Mouse (Mus musculus) granulocyte monocyte progenitor cell, adult 5-6 weeks (primary cell): ENCODE measurements around the gene Cd4. TPM values are rescaled to one million over a fixed set of nuclear protein-coding genes. Genes with fewer than 3 reads are reported as not detected.
A peak's percentile ranks its signal among the peaks of the same experiment; 100 is the strongest.
"Not testable (repeated sequence)": the region's sequence is repeated elsewhere in the genome, so short reads cannot be mapped to it uniquely, and the experiment has no call there.

Source experiments
- ATAC-seq: replicated peaks from 2 replicates; pipeline ENCODE4 v1.8.0; 2016; ENCODE audit warnings: mild to moderate bottlenecking, moderate TSS enrichment, inconsistent platforms; ENCODE audit not compliant: poor library complexity, severe bottlenecking
- total RNA-seq, 2 experiments: library from RNA; stranded (forward) in 1 of 2; stranded (reverse) in 1 of 2; fragments of 200-712, 200-1000 nt in 1 of 2; fragments of >200 nt in 1 of 2; fragmentation: Nextera tagmentation in 1 of 2; gene quantifications; 2 replicates each; pipeline ENCODE4 v1.2.3; 2014 to 2017

Gene Cd4
- total RNA-seq, 2 experiments from 2014 or later = 0.41 TPM; not detected in 1

DNA sequence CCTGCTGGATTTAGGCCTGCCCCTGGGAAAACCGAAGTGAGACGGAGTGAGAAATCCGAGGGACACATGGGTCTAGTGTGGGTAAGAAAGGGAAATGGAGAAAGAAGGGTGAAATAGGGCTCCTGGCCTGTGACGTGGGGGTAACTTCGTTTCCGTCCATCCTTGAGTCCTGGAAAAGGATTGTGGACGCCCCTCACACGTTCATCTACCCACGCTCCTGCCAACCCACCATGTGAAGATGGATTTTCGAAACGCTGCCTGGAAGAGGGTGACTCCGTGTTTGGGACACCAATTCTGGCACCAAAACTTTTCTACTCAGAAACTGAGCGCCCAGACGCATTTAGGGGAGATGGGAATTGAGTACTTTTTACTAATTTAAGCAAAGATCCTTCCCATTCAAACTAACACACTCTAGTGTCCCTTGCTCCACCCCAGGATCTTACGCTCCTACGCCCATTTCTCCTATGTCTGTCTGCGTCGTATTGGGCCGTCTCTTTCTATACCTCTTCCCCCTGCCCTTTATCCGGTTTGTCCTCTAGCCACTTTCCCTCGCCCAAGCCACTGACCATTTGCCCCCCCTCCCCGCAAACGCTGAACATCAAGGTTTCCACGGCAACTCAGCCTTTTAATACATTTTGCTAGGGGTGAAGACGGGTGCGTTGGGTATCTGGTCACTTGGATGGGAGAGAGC is 30.0 kb downstream of the Cd4 start:
- no peak for ATAC-seq

- ATAC-seq = peak; percentile 68
Observed at GRCm38 (mm10) chr6:124856916-124857839, 30.8 kb downstream of the Cd4 start, which contains the start of gene P3h3. Gene P3h3 (minus strand): TSS chr6:124857752.

DNA sequence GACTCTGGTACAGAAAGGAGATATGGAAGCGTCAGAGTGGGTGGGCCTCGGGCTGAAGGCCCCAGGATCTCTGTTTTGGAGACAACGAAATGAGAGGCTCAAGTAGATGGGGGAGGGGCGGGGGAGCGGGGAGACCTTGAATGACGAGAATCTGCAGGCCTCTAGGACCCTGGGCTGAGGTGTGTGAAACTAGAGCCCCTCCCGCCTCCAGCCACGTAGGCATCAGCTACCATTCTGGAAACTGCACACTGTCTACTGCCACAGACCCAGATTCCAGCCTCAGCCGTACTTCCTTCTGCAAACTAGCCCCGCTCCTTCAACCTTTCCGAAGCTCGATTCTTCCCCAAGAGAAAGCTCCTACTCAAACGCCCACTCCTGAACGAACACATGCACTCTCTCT is 31.7 kb downstream of the Cd4 start:
- ATAC-seq = no peak

- no peak for ATAC-seq
Observed at GRCm38 (mm10) chr6:124854647-124855046, 33.4 kb downstream of the Cd4 start.

GRCm38 (mm10) chr6:124850535-124850934 is 37.5 kb downstream of the Cd4 start:
- no peak for ATAC-seq

DNA sequence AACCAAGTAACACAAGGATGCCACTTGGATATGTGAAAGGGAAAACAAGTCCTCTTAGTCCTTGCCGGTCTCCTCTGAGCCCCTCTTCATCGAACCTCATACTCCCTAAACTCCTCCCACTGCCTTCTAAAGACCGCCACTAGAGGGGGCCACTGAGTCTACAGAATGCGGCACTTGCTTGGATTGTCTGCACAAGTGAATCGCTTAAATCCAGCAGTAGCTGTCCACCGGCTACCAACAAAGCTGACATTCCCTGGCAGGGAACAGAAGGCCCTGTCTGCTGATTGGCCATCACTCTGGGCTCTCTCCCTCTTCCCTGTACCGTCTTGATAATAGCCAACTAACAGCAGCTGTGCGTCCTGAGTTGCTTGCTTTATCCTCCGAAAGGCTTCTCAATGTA is 40.7 kb downstream of the Cd4 start:
- ATAC-seq = peak; percentile 96

- peak; percentile 74 for ATAC-seq
Observed at GRCm38 (mm10) chr6:124840241-124841167, 47.5 kb downstream of the Cd4 start, which contains the start of gene Gnb3. Gene Gnb3 (minus strand): TSS chr6:124840275.

DNA sequence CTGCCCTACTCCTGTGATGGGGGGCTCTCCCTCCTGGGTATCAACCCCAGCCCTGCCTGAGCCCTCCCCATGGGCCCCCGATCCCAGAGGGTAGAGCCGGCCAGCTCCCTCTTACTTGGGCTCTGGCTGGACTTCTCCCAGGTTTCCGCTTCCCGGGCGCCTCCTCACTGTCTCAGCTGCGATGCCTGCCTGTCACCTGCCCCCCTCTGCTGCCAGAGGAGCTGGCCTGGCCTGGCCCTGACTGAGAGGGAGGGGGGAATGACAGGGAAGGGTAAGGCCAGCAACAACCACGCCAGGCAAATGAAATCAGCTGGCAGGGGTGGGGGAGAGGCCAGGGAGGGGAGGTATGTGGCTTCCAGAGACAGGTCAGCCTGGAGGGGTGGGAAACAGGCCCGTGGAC is 48.2 kb downstream of the Cd4 start:
- ATAC-seq = no peak

- no peak for ATAC-seq
Observed at GRCm38 (mm10) chr6:124836411-124836810, 51.6 kb downstream of the Cd4 start.

GRCm38 (mm10) chr6:124835531-124835930 is 52.5 kb downstream of the Cd4 start:
- no peak for ATAC-seq

DNA sequence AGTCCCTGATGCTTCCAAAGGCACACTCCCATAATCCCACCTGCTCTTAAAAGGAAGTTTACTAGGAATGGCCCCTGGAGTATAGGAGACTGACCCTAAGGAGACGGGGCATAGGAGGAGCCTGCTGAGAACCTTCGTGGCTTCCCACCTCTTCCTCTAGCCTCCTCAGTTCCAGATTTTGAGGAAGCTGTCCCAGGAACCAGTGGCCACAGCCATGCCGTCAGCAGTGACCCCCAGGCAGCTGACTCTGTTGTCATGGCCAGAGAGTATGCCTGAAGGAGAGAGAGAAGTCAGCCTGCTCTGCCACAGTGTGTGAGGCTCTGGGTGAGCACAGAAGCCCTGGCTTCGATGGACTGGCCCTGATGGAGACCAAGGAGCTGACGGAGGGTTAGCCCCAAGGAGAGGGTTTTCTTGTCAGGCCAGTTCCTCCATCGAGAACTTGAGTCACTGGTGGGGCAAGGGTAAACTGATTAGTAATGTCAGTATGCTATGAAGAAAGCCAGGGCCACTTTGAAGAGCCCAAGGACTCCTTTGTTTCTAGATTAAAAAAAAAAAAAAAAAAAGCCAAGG is 53.4 kb downstream of the Cd4 start:
- peak; percentile 21 for ATAC-seq

- ATAC-seq = no peak
Observed at GRCm38 (mm10) chr6:124831649-124832048, 56.4 kb downstream of the Cd4 start.

DNA sequence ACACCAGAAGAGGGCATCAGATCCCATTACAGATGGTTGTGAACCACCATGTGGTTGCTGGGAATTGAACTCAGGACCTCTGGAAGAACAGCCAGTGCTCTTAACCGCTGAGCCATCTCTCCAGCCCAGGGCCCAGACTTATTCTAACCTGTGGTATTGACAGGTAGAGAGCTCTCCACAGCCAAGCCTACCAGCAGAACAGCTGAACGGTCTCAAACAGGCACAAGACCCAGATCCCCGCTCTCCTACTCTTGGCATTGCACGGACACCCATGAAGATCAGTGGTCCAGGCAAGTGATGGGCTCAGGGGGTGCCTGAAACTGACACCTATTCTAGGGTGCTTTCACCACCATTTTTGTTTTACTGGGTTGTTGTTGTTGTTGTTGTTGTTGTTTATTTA is 56.8 kb downstream of the Cd4 start:
- ATAC-seq = not testable (repeated sequence)

DNA sequence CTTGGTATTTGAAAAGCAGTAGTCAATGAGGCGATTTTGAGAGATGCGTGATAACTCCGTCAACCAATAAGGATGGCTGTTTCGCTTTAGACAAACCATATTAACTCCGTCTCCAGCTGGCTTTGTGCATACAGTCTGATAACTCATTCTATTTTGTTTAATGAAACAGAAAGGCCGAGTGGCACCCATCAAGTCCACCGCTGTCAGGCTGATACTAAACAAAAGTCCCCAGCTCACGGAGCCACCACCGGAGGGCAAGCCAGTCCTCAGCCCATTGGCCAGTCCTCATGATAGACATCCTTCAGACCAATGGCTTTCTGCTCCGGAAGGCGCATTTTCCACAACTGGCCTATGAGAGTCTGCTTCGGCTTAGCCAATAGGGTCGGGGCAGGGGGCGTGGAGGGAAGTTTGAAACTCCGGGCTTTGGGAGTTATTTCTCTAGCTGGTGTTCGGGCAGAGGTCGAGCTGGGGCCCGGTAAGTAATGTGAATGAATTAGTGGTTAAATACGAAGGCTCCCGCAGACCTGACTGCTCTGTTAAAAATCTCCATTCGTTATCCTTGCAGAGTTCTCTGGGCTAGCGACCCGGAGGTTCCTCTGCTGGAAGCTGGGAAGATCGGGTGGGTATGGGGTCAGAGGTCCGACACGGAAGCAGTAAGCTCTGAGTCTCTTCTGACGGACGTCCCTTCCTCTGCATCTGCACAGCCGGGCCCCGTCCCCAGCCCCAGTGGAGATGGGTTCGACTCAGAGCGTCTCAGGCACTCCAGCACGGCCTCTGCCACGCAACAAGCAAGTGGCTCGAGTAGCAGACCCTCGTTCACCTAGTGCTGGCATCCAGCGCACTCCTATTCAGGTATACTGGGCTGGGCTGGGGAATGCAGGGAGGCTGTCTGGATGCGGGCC is 58.0 kb downstream of the Cd4 start:
- ATAC-seq = peak; percentile 60

DNA sequence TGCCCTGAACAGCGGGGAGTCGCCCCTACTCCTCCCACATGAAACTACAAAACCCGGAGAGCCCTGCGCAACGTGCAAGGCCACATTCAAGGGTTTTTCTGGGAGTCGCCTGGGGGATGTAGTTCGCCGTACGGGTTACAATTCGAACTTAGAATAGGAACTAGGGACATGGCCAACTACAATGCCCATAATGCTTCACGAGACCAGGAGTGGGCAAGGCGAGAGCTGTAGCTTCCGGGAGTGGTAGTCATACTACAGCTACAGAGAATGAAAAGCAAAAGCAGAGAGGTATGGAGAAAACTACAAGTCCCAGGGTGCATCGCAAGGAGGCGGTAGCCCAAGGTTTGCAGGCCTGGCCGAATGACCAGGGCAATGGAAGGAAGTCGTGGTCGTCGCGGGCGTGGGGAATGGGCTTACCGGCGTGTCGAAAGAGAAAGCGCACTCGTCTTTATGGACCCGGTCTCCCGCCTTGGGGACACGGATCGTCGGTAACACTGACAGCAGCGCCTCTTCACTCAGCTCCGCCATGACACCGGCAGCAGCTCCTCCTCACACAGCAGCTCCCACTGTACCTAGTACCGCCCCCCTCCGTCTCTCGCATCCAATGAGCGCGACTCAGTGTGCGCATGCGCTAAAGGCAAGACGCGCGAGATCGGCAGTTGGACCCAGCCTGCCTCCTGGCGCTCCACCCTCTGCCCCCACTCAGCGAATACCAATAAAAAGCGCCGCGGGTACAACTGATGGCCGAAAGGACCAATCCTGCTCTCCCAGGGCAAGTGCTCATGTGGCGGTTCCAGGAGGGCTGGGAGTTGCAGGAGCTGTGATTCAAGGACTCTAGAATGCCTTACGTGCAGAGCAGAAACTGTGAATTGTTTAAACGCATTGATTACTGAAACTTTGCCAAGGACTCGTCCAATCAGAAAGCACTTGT is 58.9 kb downstream of the Cd4 start, which contains the start of the genes Usp5 and Cdca3:
Gene Usp5, minus strand, starts transcription at position 617 of the 931 bp plus-strand sequence.
Gene Cdca3, plus strand, starts transcription at position 680 of the 931 bp plus-strand sequence.
- peak; percentile 71 for ATAC-seq

- peak; percentile 43 for ATAC-seq
Observed at GRCm38 (mm10) chr6:124828101-124828592, 59.9 kb downstream of the Cd4 start.

DNA sequence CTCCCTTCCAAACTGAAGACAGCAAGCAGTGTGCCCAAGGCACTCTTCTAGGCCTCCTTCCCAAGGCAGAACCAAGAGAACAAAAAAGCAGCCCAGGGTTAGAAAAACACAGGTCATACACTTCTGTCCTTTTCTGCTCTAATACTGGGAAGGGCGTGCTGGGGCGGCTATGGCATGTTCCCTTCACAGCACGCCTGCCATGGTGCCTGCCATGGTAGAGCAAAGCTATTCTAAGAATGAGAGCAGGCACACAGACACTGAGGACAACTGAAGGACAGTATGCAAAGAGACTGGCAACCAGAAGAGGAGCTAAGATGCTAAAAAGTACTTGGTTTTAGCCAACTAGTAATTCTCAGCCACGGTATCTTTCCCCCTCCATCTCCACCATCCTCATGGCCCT is 66.0 kb downstream of the Cd4 start:
- no peak for ATAC-seq
